Mouse (Mus musculus) leukemia stem cell, adult 10-12 weeks (primary cell): ENCODE data around the gene Gm4858. TPM values are rescaled to one million over a fixed set of nuclear protein-coding genes. Genes with fewer than 3 reads are reported as not detected.

Experiments
- polyA plus RNA-seq: library from polyadenylated mRNA; stranded (reverse); fragments of >175 nt; gene quantifications from 2 replicates; pipeline ENCODE4 v1.2.3, GENCODE M21; 2012; ENCODE audit warnings: low replicate concordance

The Gm4858 gene
- not detected in 2 replicates for polyA plus RNA-seq

DNA sequence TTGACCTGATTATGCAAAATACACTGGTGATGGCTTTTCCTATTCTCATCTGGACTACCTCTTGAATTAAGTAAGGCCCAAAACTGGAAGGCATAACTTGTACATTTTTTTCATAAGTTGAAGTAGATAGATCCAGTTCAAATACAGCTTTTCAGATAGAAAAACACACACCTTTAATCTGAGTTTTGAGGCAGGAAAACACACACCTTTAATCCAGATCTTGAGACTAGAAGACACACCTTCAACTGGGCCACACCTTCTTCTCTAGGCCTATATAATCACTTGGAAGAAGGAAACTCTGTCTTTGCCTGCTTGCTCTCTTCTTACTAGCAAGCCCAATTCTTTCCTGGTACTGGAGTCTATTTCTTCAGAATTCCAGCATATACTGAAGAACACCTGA, at the start of gene Gm4858:
Gm4858 (plus strand) TSS at position 301 of the 400 bp plus-strand sequence.

GRCm38 (mm10) chr3:93018960-93019359, 49.7 kb upstream of the Gm4858 start, which contains the start of gene Lce1m:
TSS of gene Lce1m (minus strand) at chr3:93019060.

Other genes starting within 250 kb of the Gm4858 start
- gene Kprp, start 241.6 kb upstream of the Gm4858 start, polyA plus RNA-seq, result not detected in 2 replicates
- not detected in 2 replicates for gene Lce1l, start 217.5 kb upstream of the Gm4858 start, polyA plus RNA-seq
- not detected in 2 replicates for gene 2310050C09Rik, start 198.6 kb upstream of the Gm4858 start, polyA plus RNA-seq
- not detected in 2 replicates for gene Lce3a, start 142.6 kb upstream of the Gm4858 start, polyA plus RNA-seq
- not detected in 2 replicates for gene Lce3b, start 135.8 kb upstream of the Gm4858 start, polyA plus RNA-seq
- gene Lce3c, start 124.3 kb upstream of the Gm4858 start, polyA plus RNA-seq, result not detected in 2 replicates
- not detected in 2 replicates for gene Lce3d, start 111.4 kb upstream of the Gm4858 start, polyA plus RNA-seq
- gene Lce3e, start 101.8 kb upstream of the Gm4858 start, polyA plus RNA-seq, result not detected in 2 replicates
- not detected in 2 replicates for gene Lce3f, start 76.6 kb upstream of the Gm4858 start, polyA plus RNA-seq
- gene Crct1, start 53.1 kb upstream of the Gm4858 start, polyA plus RNA-seq, result not detected in 2 replicates
- gene Lce1m, start 49.8 kb upstream of the Gm4858 start, polyA plus RNA-seq, result not detected in 2 replicates
- gene Crnn, start 76.0 kb downstream of the Gm4858 start, polyA plus RNA-seq, result not detected in 2 replicates
- gene Flg2, start 128.5 kb downstream of the Gm4858 start, polyA plus RNA-seq, result not detected in 2 replicates
- not detected in 2 replicates for gene Flg, start 204.7 kb downstream of the Gm4858 start, polyA plus RNA-seq